Mouse (Mus musculus) cerebellum, adult 2 months (tissue): ENCODE data around the gene Itprip.

Source experiments
- CTCF ChIP-seq: fragments of 200-500 bp; IDR thresholded peaks from 2 replicates; pipeline ENCODE4 v1.5.1; 2011; ENCODE audit warnings: low read depth, mild to moderate bottlenecking, control low read depth, low read length, moderate library complexity, borderline replicate concordance; ENCODE audit not compliant: insufficient read depth
- POLR2A ChIP-seq: fragments of 200-500 bp; IDR thresholded peaks from 2 replicates; pipeline ENCODE4 v1.6.1; 2011; ENCODE audit warnings: low read length, control low read depth, borderline replicate concordance; ENCODE audit not compliant: insufficient read depth

DNA sequence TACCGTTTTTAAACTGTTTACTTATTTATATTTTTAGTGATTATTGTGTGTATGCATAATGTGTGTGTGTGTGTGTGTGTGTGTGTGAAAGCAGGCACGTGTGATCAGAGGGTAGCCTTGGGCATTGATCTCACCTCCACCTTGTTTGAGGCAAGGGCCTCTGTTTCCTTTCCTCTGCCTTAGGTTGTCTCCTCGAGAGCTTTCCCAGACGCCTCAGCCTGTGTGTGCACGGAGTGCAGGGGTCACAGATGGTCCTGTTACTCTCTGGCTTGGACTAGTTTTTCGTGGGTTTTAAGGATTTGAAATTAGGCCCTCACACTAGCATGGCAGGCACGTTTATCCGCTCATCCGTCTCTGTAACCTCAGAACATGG lies 36.2 kb downstream of the Itprip start:
- TF ChIP-seq CTCF (no peak), POLR2A (no peak)
